Mouse (Mus musculus): ENCODE results near the gene Rab27a.

DNA sequence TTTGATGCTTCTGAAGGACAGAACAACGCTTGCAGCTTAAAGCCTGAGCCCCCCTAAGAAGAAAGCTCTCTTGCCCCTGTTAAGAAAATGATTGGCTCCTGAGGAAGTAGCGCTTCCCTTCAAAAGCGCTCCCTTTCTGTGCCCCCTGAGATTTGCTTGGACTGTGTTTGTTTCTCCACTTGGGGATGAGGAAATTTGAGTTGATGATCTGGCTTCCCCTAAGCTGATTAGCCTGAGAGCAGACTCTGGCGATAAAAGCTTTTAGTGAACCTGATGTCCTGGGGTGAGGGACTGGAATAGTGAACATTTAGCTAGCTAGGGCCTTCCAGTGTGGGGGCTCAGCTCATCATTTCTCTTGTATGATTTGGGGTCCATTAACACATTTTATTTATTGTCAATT is 4.3 kb downstream of the Rab27a start:
- TF ChIP-seq CTCF (IDR thresholded peaks at IDR 0.05 in 2 of 3, conservative IDR thresholded peaks at IDR 0.05 in 1 of 3; ENCODE audit: control insufficient read depth in 1 of 3, insufficient read depth in 1 of 3, low read depth in 2 of 3, low read length in 3 of 3, poor library complexity in 1 of 3, severe bottlenecking in 1 of 3) (no peak), KAT2A (conservative IDR thresholded peaks at IDR 0.05; ENCODE audit: low read depth, low read length) (no peak)
